Mouse (Mus musculus): ENCODE data around the gene Slc22a23. TPM values are rescaled to one million over a fixed set of nuclear protein-coding genes. Genes with fewer than 3 reads are reported as not detected.

Slc22a23 gene
- total RNA-seq, 2 experiments from 2014 or later = 8.5 to 10.2 TPM

Other genes starting within 250 kb of the Slc22a23 start
- gene Tubb2b, start 214.7 kb downstream of the Slc22a23 start, total RNA-seq (2021) = 1 to 10 TPM; 1.6 to 2.1 TPM
- 10 to 100 TPM; 13.5 to 14.3 TPM for gene Psmg4, start 182.2 kb downstream of the Slc22a23 start, total RNA-seq (2021)